Mouse (Mus musculus) leukemia stem cell, adult 10-12 weeks (primary cell): ENCODE results near the gene Wdsub1. TPM values are rescaled to one million over a fixed set of nuclear protein-coding genes. Genes with fewer than 3 reads are reported as not detected.

Source experiments
- polyA plus RNA-seq: library from polyadenylated mRNA; stranded (reverse); fragments of >175 nt; gene quantifications from 2 replicates; pipeline ENCODE4 v1.2.3, GENCODE M21; 2012; ENCODE audit warnings: low replicate concordance

Wdsub1 gene
- polyA plus RNA-seq, result 20.8 and 23.2 TPM in 2 replicates

DNA sequence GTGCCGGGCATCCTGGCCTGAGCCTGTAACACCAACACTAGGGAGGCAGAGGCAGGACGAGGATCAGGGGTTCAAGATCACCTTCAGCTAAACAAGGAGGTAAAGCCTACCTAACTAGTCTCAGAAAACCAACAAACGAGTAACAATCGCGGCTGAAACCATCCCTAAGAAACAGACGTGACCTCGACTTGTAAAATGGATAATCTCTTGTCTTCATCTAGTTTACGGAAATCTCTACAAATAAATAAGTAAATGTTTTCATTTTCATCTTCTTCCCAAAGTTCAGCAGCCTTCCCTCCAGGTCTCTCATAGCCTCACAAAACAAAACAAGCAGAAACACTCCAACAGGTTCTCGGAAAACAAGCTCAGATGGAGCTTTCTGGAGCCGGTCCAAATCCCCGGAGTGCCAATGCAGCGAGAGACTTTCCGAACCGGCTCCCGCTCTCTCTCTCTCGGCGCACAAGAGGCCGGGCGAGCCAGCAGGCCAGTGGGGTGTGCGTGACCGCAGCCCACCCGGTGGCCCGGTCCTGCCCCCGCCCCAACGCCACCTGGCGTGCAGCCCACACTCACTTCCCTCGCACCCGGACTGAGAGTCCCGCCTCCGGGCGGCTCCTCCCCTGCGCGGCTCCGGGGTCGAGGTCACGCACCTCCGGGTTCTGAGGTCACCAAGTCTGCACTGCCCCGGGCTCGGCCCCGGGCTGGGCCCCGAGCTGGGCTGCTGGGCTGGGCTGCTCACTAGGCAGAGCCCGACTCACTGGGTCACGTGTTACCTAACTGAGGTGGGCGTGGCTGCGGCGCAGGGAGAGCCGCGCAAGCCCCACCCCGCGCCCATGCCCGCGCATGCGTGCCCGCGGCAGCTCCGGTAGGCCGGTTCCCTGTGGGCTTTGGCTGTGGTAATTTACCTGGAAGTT, at the start of gene Wdsub1:
Wdsub1 (minus strand) TSS at position 761 of the 911 bp plus-strand sequence.

